Comparison of ENCODE assay signal across 11 mouse cellular contexts in the genomic region with DNA sequence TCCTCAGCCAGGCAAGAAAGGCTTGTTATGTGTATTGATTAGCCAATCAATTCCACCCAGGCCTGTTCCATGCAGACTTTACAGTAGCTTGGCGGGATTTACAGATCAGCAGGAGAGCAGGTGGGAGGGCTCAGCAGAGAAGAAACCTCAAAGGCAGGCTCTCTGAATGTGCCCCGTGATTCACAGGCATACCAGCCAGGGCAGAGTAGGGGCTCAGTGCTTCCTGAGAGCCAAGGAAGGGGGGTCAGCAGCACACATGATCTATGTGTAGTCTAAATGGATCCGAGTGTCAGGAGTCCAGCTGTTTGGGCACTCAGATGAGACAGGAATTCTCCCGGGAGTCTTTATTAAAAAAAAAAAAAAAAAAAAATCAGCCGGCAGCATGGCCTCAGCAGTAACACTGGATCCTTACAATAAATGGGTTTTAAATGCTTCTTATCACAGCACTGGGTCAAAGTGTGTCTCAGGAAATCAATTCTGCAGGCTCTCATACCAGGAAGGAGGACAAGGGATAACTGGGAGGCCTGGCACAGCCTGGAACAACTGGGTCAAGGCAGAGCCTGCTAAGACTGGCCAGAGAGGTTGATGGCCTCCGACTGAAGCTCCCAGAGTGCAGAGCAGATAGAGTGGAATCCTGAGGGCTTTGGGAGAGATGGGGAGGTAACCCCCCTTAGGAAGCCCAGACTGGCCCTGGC.
A peak's percentile ranks its signal among the peaks of the same experiment; 100 is the strongest.
DNase-seq lines count a peak whose midpoint lies in the region; ATAC-seq and TF ChIP-seq lines count a peak whose summit lies in the region.
"Had no signal": no experiment of that assay in that cellular context is flagged by ENCODE, and none has a peak within 500 bp of the region (broad histone marks: within the 10 kb centered on the region; RNA-seq: fewer than 3 reads in every experiment).

No protein-coding gene starts in this region.

- peaks cover 31% of the 10 kb centered on the region for H3K4me1 ChIP-seq in hindbrain, embryonic 11.5 days (replicated peaks; ENCODE audit: control insufficient read depth, insufficient read depth, low read length)
- H3K4me1 ChIP-seq in midbrain, embryonic 10.5 days: peaks cover 87% of the 10 kb centered on the region
- peaks cover 38% of the 10 kb centered on the region for H3K4me1 ChIP-seq in neural tube, embryonic 14.5 days (ENCODE audit: control insufficient read depth, insufficient read depth, low read length)
- H3K4me1 ChIP-seq: lung, embryonic 15.5 days had no signal

- H3K4me3 ChIP-seq in layer of hippocampus, adult 2 months: no peak overlapping the region
- H3K4me3 ChIP-seq in hindbrain, embryonic 11.5 days (ENCODE audit: low read depth, low read length): no peak overlapping the region
- no peak overlapping the region for H3K4me3 ChIP-seq in midbrain, embryonic 10.5 days
- no peak overlapping the region for H3K4me3 ChIP-seq in neural tube, embryonic 14.5 days (ENCODE audit: low read depth, low read length)
- H3K4me3 ChIP-seq: erythroblast, embryonic 14.5 days; heart, embryonic 10.5 days; lung, embryonic 15.5 days had no signal

- TF ChIP-seq CTCF in layer of hippocampus, adult 2 months (conservative IDR thresholded peaks at IDR 0.05): no peak

- peak; percentile 28; the same call in 1 of the 2 replicates for ATAC-seq in hindbrain, embryonic 11.5 days (ENCODE audit: low FRiP score)
- no peak; the same call in 1 of the 2 replicates for ATAC-seq in neural tube, embryonic 14.5 days (ENCODE audit: low read depth)

- H3K27me3 ChIP-seq in hindbrain, embryonic 11.5 days (ENCODE audit: control insufficient read depth, insufficient read depth, low read length): peaks cover 28% of the 10 kb centered on the region
- H3K27me3 ChIP-seq in midbrain, embryonic 10.5 days (ENCODE audit: low read depth, poor library complexity, severe bottlenecking): peaks cover 91% of the 10 kb centered on the region
- H3K27me3 ChIP-seq in neural tube, embryonic 14.5 days (ENCODE audit: control insufficient read depth, insufficient read depth, low read length): no peaks in the 10 kb centered on the region

- H3K4me2 ChIP-seq in hindbrain, embryonic 11.5 days (replicated peaks; ENCODE audit: low read depth, low read length): no peak overlapping the region; the same call in 1 of the 2 replicates
- no peak overlapping the region for H3K4me2 ChIP-seq in neural tube, embryonic 14.5 days (ENCODE audit: low read depth, low read length)
- H3K4me2 ChIP-seq: lung, embryonic 15.5 days had no signal

- H3K27ac ChIP-seq in layer of hippocampus, adult 2 months: 0 out of 2 replicates have a peak overlapping the region, but pooled peaks have one; percentile 53
- H3K27ac ChIP-seq in hindbrain, embryonic 11.5 days (ENCODE audit: low read depth, low read length): peak overlapping the region; percentile 74
- peak overlapping the region; percentile 72 for H3K27ac ChIP-seq in midbrain, embryonic 10.5 days (replicated peaks)
- H3K27ac ChIP-seq in neural tube, embryonic 14.5 days (ENCODE audit: low read depth, low read length): peak overlapping the region; percentile 49
- H3K27ac ChIP-seq: heart, embryonic 10.5 days; lung, embryonic 15.5 days had no signal

- DNase-seq in layer of hippocampus, adult 2 months (ENCODE audit: low spot score in 2 of 2): no peak
- DNase-seq in layer of hippocampus, postnatal 10 days (ENCODE audit: low spot score in 2 of 2): no peak
- no peak for DNase-seq in hindbrain, embryonic 11.5 days (ENCODE audit: low spot score)
- no peak for DNase-seq in midbrain, embryonic 10.5 days (ENCODE audit: low spot score)
- no peak for DNase-seq in adrenal gland, postnatal 10 days
- DNase-seq in lung, adult 18-20 months: no peak
- no peak for DNase-seq in lung, postnatal 36 days

- no peaks in the 10 kb centered on the region for H3K9me3 ChIP-seq in hindbrain, embryonic 11.5 days (ENCODE audit: control insufficient read depth, low read length)
- no peaks in the 10 kb centered on the region for H3K9me3 ChIP-seq in midbrain, embryonic 10.5 days (replicated peaks)
- H3K9me3 ChIP-seq in neural tube, embryonic 14.5 days (ENCODE audit: control insufficient read depth, low read length): no peaks in the 10 kb centered on the region
- H3K9me3 ChIP-seq: heart, embryonic 10.5 days; lung, embryonic 15.5 days had no signal

- H3K36me3 ChIP-seq in hindbrain, embryonic 11.5 days (ENCODE audit: control insufficient read depth, insufficient read depth, low read length): no peaks in the 10 kb centered on the region
- peaks cover 7% of the 10 kb centered on the region; the same call in 1 of the 2 replicates for H3K36me3 ChIP-seq in midbrain, embryonic 10.5 days
- no peaks in the 10 kb centered on the region; the same call in 1 of the 2 replicates for H3K36me3 ChIP-seq in neural tube, embryonic 14.5 days (ENCODE audit: control insufficient read depth, insufficient read depth, low read length)
- H3K36me3 ChIP-seq: heart, embryonic 10.5 days; lung, embryonic 15.5 days had no signal

- no peak overlapping the region; the same call in 1 of the 2 replicates for H3K9ac ChIP-seq in hindbrain, embryonic 11.5 days (ENCODE audit: low read depth, low read length)
- 0 out of 2 replicates have a peak overlapping the region, but pooled peaks have one; percentile 28 for H3K9ac ChIP-seq in neural tube, embryonic 14.5 days (replicated peaks; ENCODE audit: low read depth, low read length)
- H3K9ac ChIP-seq: lung, embryonic 15.5 days had no signal

- 19% methylated on average over 6 of the region's 6 CpGs for WGBS in hindbrain, embryonic 11.5 days
- 19% methylated on average over 6 of the region's 6 CpGs for WGBS in midbrain, embryonic 10.5 days
- 12% methylated on average over 6 of the region's 6 CpGs for WGBS in neural tube, embryonic 14.5 days
